Mouse (Mus musculus) activated CD4-positive, CD25-positive, alpha-beta regulatory T cell, adult 4 months (primary cell): Measurements from ENCODE around the gene Ang5. TPM values are rescaled to one million over a fixed set of nuclear protein-coding genes. Genes with fewer than 3 reads are reported as not detected.
"Not testable (repeated sequence)": the region's sequence is repeated elsewhere in the genome, so short reads cannot be mapped to it uniquely, and the experiment has no call there.

Source experiments
- ATAC-seq: one replicate; pipeline ENCODE4 v1.8.0; 2017
- polyA plus RNA-seq, 2 experiments: library from polyadenylated mRNA; unstranded; fragments of 100-300 nt; shearing (Covaris generic); gene quantifications; one replicate each; pipeline ENCODE4 v1.2.1; 2017

The Ang5 gene
- polyA plus RNA-seq: not detected

GRCm38 (mm10) chr14:43956769-43957168 is at the start of gene Ang5:
Gene Ang5 (plus strand): TSS chr14:43957069.
- ATAC-seq: not testable (repeated sequence)

- ATAC-seq: not testable (repeated sequence)
Measured at GRCm38 (mm10) chr14:43918214-43918613, 38.7 kb upstream of the Ang5 start.

GRCm38 (mm10) chr14:43923459-43923858 is 33.4 kb upstream of the Ang5 start, which contains the start of gene Ear10:
Gene Ear10 (minus strand): TSS chr14:43923559.
- not testable (repeated sequence) for ATAC-seq

- ATAC-seq: not testable (repeated sequence)
Measured at GRCm38 (mm10) chr14:43924688-43925403, 32.0 kb upstream of the Ang5 start, which contains the start of gene Gm8113. Gene Gm8113 (plus strand): TSS chr14:43925390.

- not testable (repeated sequence) for ATAC-seq
Measured at GRCm38 (mm10) chr14:43925404-43925950, 31.4 kb upstream of the Ang5 start.

GRCm38 (mm10) chr14:43932991-43933390 is 23.9 kb upstream of the Ang5 start:
- ATAC-seq: not testable (repeated sequence)

- not testable (repeated sequence) for ATAC-seq
Measured at GRCm38 (mm10) chr14:43933399-43933798, 23.5 kb upstream of the Ang5 start.

GRCm38 (mm10) chr14:43953382-43953781 is 3.5 kb upstream of the Ang5 start:
- not testable (repeated sequence) for ATAC-seq

GRCm38 (mm10) chr14:43955074-43955473 is 1.8 kb upstream of the Ang5 start:
- ATAC-seq: not testable (repeated sequence)

- no peak for ATAC-seq
Measured at GRCm38 (mm10) chr14:43983454-43983853, 26.6 kb downstream of the Ang5 start.

- ATAC-seq: no peak
Measured at GRCm38 (mm10) chr14:43983897-43984296, 27.0 kb downstream of the Ang5 start.

GRCm38 (mm10) chr14:43986147-43986546 is 29.3 kb downstream of the Ang5 start:
- no peak for ATAC-seq

- ATAC-seq: not testable (repeated sequence)
Measured at GRCm38 (mm10) chr14:43987404-43987803, 30.5 kb downstream of the Ang5 start.

GRCm38 (mm10) chr14:43998455-43999000 is 41.7 kb downstream of the Ang5 start:
- ATAC-seq: not testable (repeated sequence)

- no peak for ATAC-seq
Measured at GRCm38 (mm10) chr14:44001600-44001999, 44.7 kb downstream of the Ang5 start.

GRCm38 (mm10) chr14:44002169-44002568 is 45.3 kb downstream of the Ang5 start, which contains the start of gene Ang6:
Gene Ang6 (minus strand): TSS chr14:44002269.
- ATAC-seq: no peak

- not testable (repeated sequence) for ATAC-seq
Measured at GRCm38 (mm10) chr14:44008021-44008420, 51.2 kb downstream of the Ang5 start.

GRCm38 (mm10) chr14:44009686-44010085 is 52.8 kb downstream of the Ang5 start:
- not testable (repeated sequence) for ATAC-seq

Other genes starting within 250 kb of the Ang5 start
- not detected for gene Gm16506, start 229.6 kb upstream of the Ang5 start, polyA plus RNA-seq
- gene Gm6526, start 209.2 kb upstream of the Ang5 start, polyA plus RNA-seq: not detected
- gene Gm8180, start 172.3 kb upstream of the Ang5 start, polyA plus RNA-seq: not detected
- not detected for gene Ear1, start 81.6 kb upstream of the Ang5 start, polyA plus RNA-seq
- gene Ear10, start 33.5 kb upstream of the Ang5 start, polyA plus RNA-seq: not detected
- under 1 TPM in 1 of 2 experiments, not detected in 1; 0.12 TPM for gene Gm8113, start 31.7 kb upstream of the Ang5 start, polyA plus RNA-seq
- not detected for gene Ang6, start 45.2 kb downstream of the Ang5 start, polyA plus RNA-seq
- gene Ear2, start 145.6 kb downstream of the Ang5 start, polyA plus RNA-seq: under 1 TPM in 1 of 2 experiments, not detected in 1; 0.79 TPM
- gene Gm3327, start 166.8 kb downstream of the Ang5 start, polyA plus RNA-seq: not detected
- gene Gm8212, start 240.6 kb downstream of the Ang5 start, polyA plus RNA-seq: not detected